Mouse (Mus musculus) cerebellum, adult 2 months (tissue): ENCODE measurements around the gene Mrpl47.

Source experiments
- CTCF ChIP-seq: fragments of 200-500 bp; IDR thresholded peaks from 2 replicates; pipeline ENCODE4 v1.5.1; 2011; ENCODE audit warnings: low read depth, mild to moderate bottlenecking, control low read depth, low read length, moderate library complexity, borderline replicate concordance; ENCODE audit not compliant: insufficient read depth
- POLR2A ChIP-seq: fragments of 200-500 bp; IDR thresholded peaks from 2 replicates; pipeline ENCODE4 v1.6.1; 2011; ENCODE audit warnings: low read length, control low read depth, borderline replicate concordance; ENCODE audit not compliant: insufficient read depth

DNA sequence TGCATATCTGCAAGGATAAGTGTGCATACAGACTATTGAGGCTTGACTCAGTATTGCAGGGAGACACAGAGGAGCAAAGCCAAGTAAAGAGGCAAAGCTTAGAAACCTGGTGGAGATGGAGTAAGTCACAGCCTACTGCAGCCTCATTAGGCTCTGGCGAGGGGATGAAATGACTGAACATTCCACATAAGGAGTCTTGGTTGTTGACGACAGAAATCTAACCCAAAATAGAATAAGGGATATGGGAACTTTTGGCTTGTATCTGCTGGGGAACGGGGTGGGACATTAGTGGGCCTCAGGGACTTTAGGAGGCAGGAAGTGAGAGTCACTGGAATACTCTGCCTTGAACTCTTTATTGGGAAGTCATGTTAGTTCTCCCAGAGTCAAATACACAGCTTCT is 52.8 kb downstream of the Mrpl47 start:
- TF ChIP-seq POLR2A (no peak), CTCF (no peak)
